Mouse (Mus musculus) MEL (cell line): ENCODE measurements around the gene 4930539E08Rik. TPM values are rescaled to one million over a fixed set of nuclear protein-coding genes. Genes with fewer than 3 reads are reported as not detected.

Experiments used
- DNase-seq: peaks from one replicate; pipeline ENCODE4 v3.0.0; 2011; ENCODE audit warnings: low read depth, low spot score
- H3K27ac ChIP-seq: 2 replicates; pipeline ENCODE4 v1.5.1; 2012; ENCODE audit warnings: low read depth, mild to moderate bottlenecking, control low read depth, low read length, moderate library complexity; ENCODE audit not compliant: control insufficient read depth
- H3K27me3 ChIP-seq, 2 experiments: fragments of 150-350 bp in 1 of 2; sonication (generic) in 1 of 2; 2 replicates each; pipeline ENCODE4 v1.6.1; 2012; ENCODE audit warnings: low read length in 2 of 2, mild to moderate bottlenecking in 2 of 2, improper control_type of control experiment in 1 of 2, moderate library complexity in 1 of 2; ENCODE audit not compliant: insufficient read depth in 2 of 2, control insufficient read depth in 1 of 2
- H3K36me3 ChIP-seq, 2 experiments: 2 replicates each; pipeline ENCODE4 v1.6.1; 2012 to 2014; ENCODE audit warnings: low read length in 2 of 2, improper control_type of control experiment in 1 of 2, inconsistent platforms in 1 of 2, mild to moderate bottlenecking in 1 of 2; ENCODE audit not compliant: insufficient read depth in 2 of 2, control insufficient read depth in 1 of 2
- H3K4me1 ChIP-seq, 2 experiments: fragments of 150-350 bp in 1 of 2; sonication (generic) in 1 of 2; 2 replicates each; pipeline ENCODE4 v1.6.1; 2012; ENCODE audit warnings: low read length in 2 of 2, improper control_type of control experiment in 1 of 2, mild to moderate bottlenecking in 1 of 2; ENCODE audit not compliant: insufficient read depth in 2 of 2, control insufficient read depth in 1 of 2
- H3K4me3 ChIP-seq, 2 experiments: fragments of 150-350 bp in 1 of 2; sonication (generic) in 1 of 2; 2 replicates each; pipeline ENCODE4 v1.5.1; 2012; ENCODE audit warnings: low read depth in 2 of 2, low read length in 2 of 2, mild to moderate bottlenecking in 2 of 2, moderate library complexity in 2 of 2, control low read depth in 1 of 2, improper control_type of control experiment in 1 of 2; ENCODE audit not compliant: control insufficient read depth in 1 of 2, insufficient read depth in 1 of 2
- H3K79me2 ChIP-seq: 2 replicates; pipeline ENCODE4 v1.6.1; 2012; ENCODE audit warnings: mild to moderate bottlenecking, low read length, moderate library complexity; ENCODE audit not compliant: control insufficient read depth, poor library complexity, insufficient read depth
- H3K9ac ChIP-seq: 2 replicates; pipeline ENCODE4 v1.6.1; 2012; ENCODE audit warnings: low read depth, mild to moderate bottlenecking, control low read depth, low read length, moderate library complexity; ENCODE audit not compliant: control insufficient read depth, poor library complexity, severe bottlenecking
- H3K9me3 ChIP-seq: fragments of 150-350 bp; sonication (generic); replicated peaks from 2 replicates; pipeline ENCODE4 v1.6.1; 2012; ENCODE audit warnings: mild to moderate bottlenecking, low read length, improper control_type of control experiment, moderate library complexity; ENCODE audit not compliant: insufficient read depth
- BHLHE40 ChIP-seq: IDR thresholded peaks from 2 replicates; pipeline ENCODE4 v1.6.1; 2012; ENCODE audit warnings: low read depth, mild to moderate bottlenecking, inconsistent platforms, low read length, improper control_type of control experiment, borderline replicate concordance
- CHD2 ChIP-seq: IDR thresholded peaks from 2 replicates; pipeline ENCODE4 v1.6.1; 2011; ENCODE audit warnings: low read length, improper control_type of control experiment
- CTCF ChIP-seq, 3 experiments: IDR thresholded peaks in 2 of 3; conservative IDR thresholded peaks in 1 of 3; 2 replicates each; pipeline ENCODE4 v1.5.1; 2011 to 2012; ENCODE audit warnings: low read length in 3 of 3, low read depth in 2 of 3, mild to moderate bottlenecking in 2 of 3, improper control_type of control experiment in 1 of 3, inconsistent platforms in 1 of 3, mixed read lengths in 1 of 3, moderate library complexity in 1 of 3; ENCODE audit not compliant: control insufficient read depth in 1 of 3, insufficient read depth in 1 of 3, poor library complexity in 1 of 3, severe bottlenecking in 1 of 3
- E2F4 ChIP-seq: IDR thresholded peaks from 2 replicates; pipeline ENCODE4 v1.6.1; 2011; ENCODE audit warnings: low read depth, low read length, improper control_type of control experiment, borderline replicate concordance
- EP300 ChIP-seq, 2 experiments: IDR thresholded peaks; 2 replicates each; pipeline ENCODE4 v1.6.1; 2011; ENCODE audit warnings: improper control_type of control experiment in 2 of 2, low read length in 2 of 2, low read depth in 1 of 2, mild to moderate bottlenecking in 1 of 2
- ETS1 ChIP-seq: IDR thresholded peaks from 2 replicates; pipeline ENCODE4 v1.6.1; 2012; ENCODE audit warnings: low read depth, mild to moderate bottlenecking, inconsistent platforms, low read length, improper control_type of control experiment, moderate library complexity
- GATA1 ChIP-seq: IDR thresholded peaks from 2 replicates; pipeline ENCODE4 v1.6.1; 2011; ENCODE audit warnings: low read depth, low read length, improper control_type of control experiment
- HCFC1 ChIP-seq: IDR thresholded peaks from 2 replicates; pipeline ENCODE4 v1.6.1; 2012; ENCODE audit warnings: low read depth, mild to moderate bottlenecking, inconsistent platforms, low read length, improper control_type of control experiment, moderate library complexity
- JUND ChIP-seq: IDR thresholded peaks from 2 replicates; pipeline ENCODE4 v1.6.1; 2011; ENCODE audit warnings: low read depth, mild to moderate bottlenecking, improper control_type of control experiment, low read length
- KAT2A ChIP-seq: conservative IDR thresholded peaks from 2 replicates; pipeline ENCODE4 v1.6.1; 2012; ENCODE audit warnings: low read depth, low read length, improper control_type of control experiment, inconsistent platforms
- MAX ChIP-seq: IDR thresholded peaks from 2 replicates; pipeline ENCODE4 v1.6.1; 2011; ENCODE audit warnings: low read length, improper control_type of control experiment
- MAZ ChIP-seq: IDR thresholded peaks from 2 replicates; pipeline ENCODE4 v1.6.1; 2012; ENCODE audit warnings: low read depth, mild to moderate bottlenecking, inconsistent platforms, low read length, improper control_type of control experiment
- MEF2A ChIP-seq: IDR thresholded peaks from 2 replicates; pipeline ENCODE4 v1.6.1; 2014; ENCODE audit warnings: low read depth, mild to moderate bottlenecking, inconsistent platforms, low read length, improper control_type of control experiment; ENCODE audit not compliant: poor library complexity, insufficient replicate concordance, severe bottlenecking; ENCODE audit errors: extremely low read depth
- MXI1 ChIP-seq: IDR thresholded peaks from 2 replicates; pipeline ENCODE4 v1.6.1; 2011; ENCODE audit warnings: mild to moderate bottlenecking, low read depth, low read length, improper control_type of control experiment
- MYB ChIP-seq: IDR thresholded peaks from 2 replicates; pipeline ENCODE4 v1.6.1; 2011; ENCODE audit warnings: mild to moderate bottlenecking, low read depth, low read length, improper control_type of control experiment
- NELFE ChIP-seq: IDR thresholded peaks from 2 replicates; pipeline ENCODE4 v1.6.1; 2011; ENCODE audit warnings: low read depth, low read length, improper control_type of control experiment
- POLR2AphosphoS2 ChIP-seq: IDR thresholded peaks from 2 replicates; pipeline ENCODE4 v1.6.1; 2011; ENCODE audit warnings: low read length, improper control_type of control experiment
- RCOR1 ChIP-seq: IDR thresholded peaks from 2 replicates; pipeline ENCODE4 v1.6.1; 2012; ENCODE audit warnings: low read depth, mild to moderate bottlenecking, inconsistent platforms, low read length, improper control_type of control experiment
- SMC3 ChIP-seq: IDR thresholded peaks from 2 replicates; pipeline ENCODE4 v1.6.1; 2011; ENCODE audit warnings: low read depth, low read length, improper control_type of control experiment
- TAL1 ChIP-seq: IDR thresholded peaks from 2 replicates; pipeline ENCODE4 v1.6.1; 2012; ENCODE audit warnings: mild to moderate bottlenecking, inconsistent platforms, low read length, moderate library complexity, mixed read lengths
- TBP ChIP-seq: IDR thresholded peaks from 2 replicates; pipeline ENCODE4 v1.8.0; 2011; ENCODE audit warnings: low read depth, low read length, improper control_type of control experiment
- TCF12 ChIP-seq: IDR thresholded peaks from 2 replicates; pipeline ENCODE4 v1.6.1; 2014; ENCODE audit warnings: low read depth, mild to moderate bottlenecking, inconsistent platforms, low read length, improper control_type of control experiment, moderate library complexity
- UBTF ChIP-seq: IDR thresholded peaks from 2 replicates; pipeline ENCODE4 v1.6.1; 2012; ENCODE audit warnings: low read depth, mild to moderate bottlenecking, inconsistent platforms, low read length, improper control_type of control experiment, moderate library complexity, borderline replicate concordance; ENCODE audit not compliant: insufficient read depth
- USF1 ChIP-seq: IDR thresholded peaks from 2 replicates; pipeline ENCODE4 v1.6.1; 2014; ENCODE audit warnings: low read depth, mild to moderate bottlenecking, inconsistent platforms, low read length, improper control_type of control experiment, moderate library complexity
- USF2 ChIP-seq, 2 experiments: IDR thresholded peaks; 2 replicates each; pipeline ENCODE4 v1.6.1; 2011 to 2012; ENCODE audit warnings: improper control_type of control experiment in 2 of 2, low read length in 2 of 2, borderline replicate concordance in 1 of 2, inconsistent platforms in 1 of 2, low read depth in 1 of 2, mild to moderate bottlenecking in 1 of 2; ENCODE audit not compliant: insufficient read depth in 1 of 2
- ZC3H11A ChIP-seq: IDR thresholded peaks from 2 replicates; pipeline ENCODE4 v1.6.1; 2012; ENCODE audit warnings: low read depth, mild to moderate bottlenecking, inconsistent platforms, low read length, improper control_type of control experiment
- polyA plus RNA-seq, 2 experiments: library from polyadenylated mRNA; stranded (reverse) in 1 of 2; unstranded in 1 of 2; fragments of >175 nt in 1 of 2; fragments of >200 nt in 1 of 2; gene quantifications; 2 replicates each; pipeline versions ENCODE4 v1.2.1 to v1.2.4; 2012; ENCODE audit warnings: low replicate concordance in 2 of 2, low read depth in 1 of 2; ENCODE audit not compliant: insufficient read length in 2 of 2, insufficient read depth in 1 of 2, missing spikeins in 1 of 2
- total RNA-seq: library from RNA; depleted of rRNA; stranded (reverse); fragments of 300-350 nt; gene quantifications from 2 replicates; pipeline ENCODE4 v1.2.3, GENCODE M21; 2012

Gene 4930539E08Rik
- total and polyA plus RNA-seq, 3 experiments: 0.01 to 0.04 TPM; not detected in 1

- peaks cover 0 to 9% of the 10 kb centered on the region in 2 experiments; a peak in 2 of 4 replicates for H3K36me3 ChIP-seq
- TF ChIP-seq BHLHE40 (no peak), JUND (no peak), HCFC1 (no peak), MEF2A (no peak), ETS1 (no peak), CTCF (IDR thresholded peaks at IDR 0.05 in 2 of 3, conservative IDR thresholded peaks at IDR 0.05 in 1 of 3; ENCODE audit: control insufficient read depth in 1 of 3, insufficient read depth in 1 of 3, low read depth in 2 of 3, low read length in 3 of 3, poor library complexity in 1 of 3, severe bottlenecking in 1 of 3) (no peak), E2F4 (no peak), EP300 (IDR thresholded peaks at IDR 0.05; ENCODE audit: low read depth in 1 of 2, low read length in 2 of 2) (no peak), ZC3H11A (no peak), POLR2AphosphoS2 (no peak), TBP (no peak), CHD2 (no peak), NELFE (no peak), MYB (no peak), KAT2A (no peak)
- TF ChIP-seq, all 39 proteins: peak for 0
- H3K9me3 ChIP-seq: no peaks in the 10 kb centered on the region
- H3K4me3 ChIP-seq: no peak overlapping the region
- no peak for DNase-seq
- H3K27ac ChIP-seq: no peak overlapping the region
- no peaks in the 10 kb centered on the region for H3K27me3 ChIP-seq
- H3K4me1 ChIP-seq: peaks cover 5 to 12% of the 10 kb centered on the region in 2 experiments
- no peak overlapping the region for H3K9ac ChIP-seq
- H3K79me2 ChIP-seq: no peaks in the 10 kb centered on the region
Observed at GRCm38 (mm10) chr17:28850511-28850910, 64.6 kb downstream of the 4930539E08Rik start.

GRCm38 (mm10) chr17:28846974-28847617, 68.0 kb downstream of the 4930539E08Rik start:
- no peak for TF ChIP-seq POLR2AphosphoS2
- TF ChIP-seq TAL1: peak; percentile 25; the same call in 1 of the 2 replicates
- no peak for TF ChIP-seq SMC3
- peak; percentile 52 for TF ChIP-seq MXI1
- peak; percentile 33 to 49; a peak in 3 of 4 replicates for TF ChIP-seq EP300 (IDR thresholded peaks at IDR 0.05; ENCODE audit: low read depth in 1 of 2, low read length in 2 of 2)
- TF ChIP-seq GATA1: peak; percentile 75
- peak; percentile 10; the same call in 1 of the 2 replicates for TF ChIP-seq ETS1
- no peak for TF ChIP-seq MEF2A
- TF ChIP-seq USF2 (IDR thresholded peaks at IDR 0.05; ENCODE audit: borderline replicate concordance in 1 of 2, insufficient read depth in 1 of 2, low read depth in 1 of 2, low read length in 2 of 2): no peak
- 0 out of 2 replicates have a peak, but pooled peaks have one; percentile 37 for TF ChIP-seq TCF12
- no peak for TF ChIP-seq UBTF
- peak; percentile 29; the same call in 1 of the 2 replicates for TF ChIP-seq RCOR1
- no peak for TF ChIP-seq USF1
- no peak for TF ChIP-seq MAX
- TF ChIP-seq MAZ: peak; percentile 50; the same call in 1 of the 2 replicates
- Histone ChIP-seq H3K27ac (peak overlapping the region; percentile 47), H3K79me2 (no peaks in the 10 kb centered on the region), H3K9me3 (no peaks in the 10 kb centered on the region), H3K9ac (no peak overlapping the region), H3K4me3 (peak overlapping the region in 1 of 2 experiments; percentile 22; a peak in 1 of 4 replicates), H3K4me1 (peaks cover 5 to 12% of the 10 kb centered on the region in 2 experiments), H3K27me3 (no peaks in the 10 kb centered on the region), H3K36me3 (peaks cover 0 to 9% of the 10 kb centered on the region in 2 experiments; a peak in 2 of 4 replicates)
- DNase-seq: peak; percentile 74
